Mouse (Mus musculus) cerebellum, adult 11-12 months (tissue): ENCODE results near the gene Pgpep1.

ENCODE experiments used
- DNase-seq: peaks from one replicate; pipeline ENCODE4 v3.0.0; 2022

Gene Pgpep1

DNA sequence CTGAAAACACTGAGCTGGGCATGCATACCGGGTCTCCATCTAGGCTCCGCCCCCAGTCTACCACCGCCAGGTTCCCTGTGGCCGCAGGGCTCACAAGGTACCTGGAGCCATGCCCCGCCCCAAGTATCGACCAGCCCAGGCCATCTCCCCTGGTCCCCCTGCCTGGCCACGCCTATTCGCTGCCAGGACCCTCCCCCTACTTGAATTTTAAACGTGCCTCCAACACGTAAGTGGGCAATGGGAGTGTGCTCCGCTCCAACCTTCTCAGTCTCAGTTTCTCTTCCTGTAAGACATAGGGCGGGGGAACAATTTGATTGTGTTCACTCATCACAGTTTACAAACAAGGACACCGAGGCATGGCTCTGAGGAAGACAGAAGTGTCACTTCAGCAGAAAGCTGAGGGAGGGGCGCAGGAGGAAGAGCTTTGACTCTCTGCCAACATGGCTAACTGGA lies at the start of gene Pgpep1:
Gene Pgpep1 (minus strand): TSS at position 116 of the 453 bp plus-strand sequence.
- peak; percentile 49 for DNase-seq

DNA sequence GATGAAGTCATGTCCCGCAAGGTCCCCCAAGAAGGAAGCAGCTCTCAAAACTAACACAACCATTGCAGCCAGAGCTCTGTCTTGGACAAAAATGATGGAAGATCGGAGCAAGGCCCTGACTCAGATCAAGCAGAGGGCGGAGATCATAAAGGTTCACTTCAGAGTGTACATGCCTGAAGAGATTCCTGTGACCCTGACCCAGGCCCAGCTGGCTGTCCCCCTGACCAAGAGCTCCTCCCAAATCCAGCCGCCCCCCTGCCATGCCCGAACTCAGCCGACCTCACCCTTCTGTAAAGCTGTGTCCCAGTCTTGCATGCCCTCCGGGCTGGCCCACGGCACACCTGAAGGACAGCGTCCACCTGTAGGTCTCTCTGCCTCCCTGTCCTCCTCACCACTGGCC lies 49.6 kb upstream of the Pgpep1 start:
- DNase-seq = no peak

DNA sequence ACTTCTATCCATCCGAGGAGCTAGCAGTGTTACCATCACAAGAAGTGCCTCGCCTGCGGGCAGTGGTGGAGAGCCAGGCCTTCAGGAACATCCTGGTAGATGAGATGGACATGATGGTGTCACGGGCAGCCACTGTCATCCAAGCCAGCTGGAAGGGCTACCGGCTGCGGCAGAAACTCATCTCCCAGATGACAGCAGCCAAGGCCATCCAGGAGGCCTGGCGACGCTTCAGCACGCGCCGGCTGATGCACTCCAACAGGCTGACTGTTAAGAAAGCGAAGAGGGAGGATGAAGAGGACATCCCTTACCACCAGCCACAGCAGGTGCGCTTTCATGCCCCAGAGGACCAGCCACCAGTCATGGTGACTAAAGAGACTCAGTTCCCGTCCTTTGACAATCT lies 48.1 kb upstream of the Pgpep1 start:
- DNase-seq = no peak

DNA sequence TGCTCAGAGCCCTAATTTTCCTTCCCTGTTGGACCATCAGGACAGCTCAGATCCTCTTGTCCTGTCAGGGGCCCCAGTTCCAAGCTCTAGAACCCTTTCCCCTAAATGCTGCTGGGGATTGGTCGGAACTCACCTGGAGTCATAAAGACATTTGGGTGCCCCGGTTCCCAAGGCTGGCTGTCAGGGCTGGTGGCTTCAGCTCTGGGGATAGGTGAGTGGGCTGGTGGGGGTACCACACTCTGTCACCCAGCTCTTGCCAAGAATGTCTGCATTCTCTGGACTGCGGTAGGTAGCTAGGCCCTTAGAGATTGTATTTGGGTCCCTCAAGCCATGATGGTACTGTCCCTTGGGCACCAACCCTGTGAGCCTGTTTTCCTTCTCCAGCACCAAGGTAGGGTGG lies 43.1 kb upstream of the Pgpep1 start, which contains the start of gene Iqcn:
Gene Iqcn (plus strand): TSS at position 171 of the 400 bp plus-strand sequence.
- no peak for DNase-seq

DNA sequence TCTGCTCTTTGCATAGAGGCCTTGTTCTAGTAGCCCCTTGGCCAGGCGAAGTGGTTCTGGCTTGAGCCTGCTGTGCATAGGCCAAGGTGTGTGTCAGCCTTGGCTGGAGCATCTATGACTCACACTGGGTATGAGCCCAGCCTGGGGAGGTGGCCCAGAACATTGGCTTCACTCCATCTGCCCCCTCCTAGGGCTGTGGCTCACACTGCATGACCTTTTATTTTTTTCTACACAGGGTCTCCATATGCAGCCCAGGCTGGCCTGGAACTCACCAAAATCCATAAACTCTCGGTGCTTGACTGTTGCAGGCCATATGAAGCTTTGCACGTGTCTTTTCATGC lies 42.6 kb upstream of the Pgpep1 start:
- DNase-seq = peak; percentile 91

DNA sequence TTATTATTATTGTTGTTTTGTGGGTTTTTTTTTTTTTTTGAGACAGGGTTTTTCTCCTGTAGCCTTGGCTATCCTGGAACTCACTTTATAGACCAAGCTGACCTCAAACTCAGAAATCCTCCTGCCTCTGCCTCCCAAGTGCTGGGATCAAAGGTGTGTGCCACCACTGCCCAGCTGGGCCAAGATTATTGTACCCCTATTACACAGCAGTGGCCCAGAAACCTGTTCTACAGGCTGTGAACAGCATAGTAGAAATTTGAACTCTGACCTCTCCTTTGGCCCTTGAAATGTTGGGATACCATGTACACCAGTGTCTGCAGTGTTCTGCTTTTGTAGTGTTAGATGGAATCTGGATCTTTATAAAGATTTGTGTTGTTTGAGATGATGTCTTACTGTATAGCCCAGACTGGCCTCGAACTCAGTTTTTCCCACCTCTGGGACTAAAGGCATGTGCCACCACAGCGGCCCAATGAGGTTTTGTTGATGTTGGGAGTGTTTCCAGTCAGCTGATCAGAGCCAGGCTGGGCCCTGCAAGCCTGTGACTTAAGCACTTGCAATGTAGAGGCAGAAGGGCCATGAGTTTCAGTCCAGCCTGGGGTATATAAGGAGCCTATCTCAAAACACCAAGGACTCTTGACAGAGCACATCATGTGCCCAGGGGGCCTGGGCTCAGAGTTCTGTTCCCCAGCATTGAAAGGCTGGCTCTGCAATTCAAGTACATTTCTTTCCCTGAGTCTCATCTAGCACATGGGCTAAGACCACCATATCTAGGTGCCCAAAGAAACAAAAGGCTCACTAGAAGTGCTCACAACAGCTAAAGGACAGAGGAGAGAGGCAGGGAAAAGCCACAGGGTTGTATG lies 42.0 kb upstream of the Pgpep1 start:
- DNase-seq = no peak

DNA sequence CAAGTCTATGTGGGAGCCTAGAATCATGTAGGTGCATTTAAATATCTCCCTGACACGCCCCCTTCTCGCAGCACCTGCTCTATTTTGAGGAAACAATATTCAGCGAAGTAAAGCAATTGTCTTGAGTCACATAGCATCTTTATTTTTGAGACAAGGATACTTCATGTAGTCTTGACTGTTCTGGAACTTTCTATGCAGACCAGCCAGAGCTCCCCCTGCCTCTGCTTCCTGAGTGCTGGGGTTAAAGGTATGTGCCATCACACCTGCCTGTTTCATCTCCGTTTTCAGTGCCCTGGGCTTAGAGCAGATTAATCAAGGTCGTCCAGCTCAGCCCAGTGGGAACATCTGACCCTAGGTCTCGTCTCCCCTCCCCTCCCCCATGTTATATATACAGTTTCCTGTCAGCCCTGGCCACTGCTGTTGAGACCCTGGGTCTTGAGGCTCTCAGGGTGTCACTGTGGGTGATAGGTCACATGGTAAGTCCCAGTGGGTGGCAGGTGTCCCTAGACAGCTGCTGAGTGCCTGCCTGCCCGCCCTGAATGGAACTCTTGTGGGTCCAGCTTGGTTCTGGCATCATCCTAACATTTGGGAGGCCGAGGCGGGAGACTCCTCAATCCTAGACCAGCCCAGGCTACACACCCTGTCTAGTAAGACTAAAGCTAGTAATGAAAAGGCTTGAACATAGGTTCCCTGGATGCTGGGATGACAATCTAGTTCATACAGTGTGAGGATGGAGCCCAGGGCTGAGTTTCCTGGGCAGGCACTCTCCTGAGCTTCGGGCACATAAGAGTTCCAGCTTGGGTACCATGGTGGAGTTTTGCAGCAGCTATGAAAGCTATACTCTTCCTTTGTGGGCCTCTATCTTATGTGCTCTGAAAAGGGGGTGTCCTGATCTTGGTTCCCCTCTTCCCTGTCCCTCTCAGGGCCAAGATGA lies 41.1 kb upstream of the Pgpep1 start:
- peak; percentile 66 for DNase-seq

DNA sequence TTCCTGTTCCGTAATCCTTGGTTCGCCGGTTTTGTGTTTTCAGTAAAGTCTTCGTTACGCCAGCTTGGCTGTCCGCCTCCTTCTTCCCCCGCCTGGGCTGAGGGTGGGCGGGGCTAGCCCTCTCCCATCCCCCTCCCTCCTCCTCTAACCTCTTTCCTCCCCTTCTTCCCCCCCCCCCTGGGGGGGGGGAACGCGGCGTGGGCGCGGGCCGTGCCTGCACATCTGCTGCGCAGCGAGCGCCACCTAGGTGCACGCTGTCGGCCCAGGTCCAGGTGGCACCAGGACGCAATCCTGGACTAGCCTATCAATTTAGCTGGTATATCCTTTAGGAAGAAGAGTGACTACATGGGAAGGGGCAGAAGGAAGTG lies 40.4 kb upstream of the Pgpep1 start:
- peak; percentile 89 for DNase-seq

DNA sequence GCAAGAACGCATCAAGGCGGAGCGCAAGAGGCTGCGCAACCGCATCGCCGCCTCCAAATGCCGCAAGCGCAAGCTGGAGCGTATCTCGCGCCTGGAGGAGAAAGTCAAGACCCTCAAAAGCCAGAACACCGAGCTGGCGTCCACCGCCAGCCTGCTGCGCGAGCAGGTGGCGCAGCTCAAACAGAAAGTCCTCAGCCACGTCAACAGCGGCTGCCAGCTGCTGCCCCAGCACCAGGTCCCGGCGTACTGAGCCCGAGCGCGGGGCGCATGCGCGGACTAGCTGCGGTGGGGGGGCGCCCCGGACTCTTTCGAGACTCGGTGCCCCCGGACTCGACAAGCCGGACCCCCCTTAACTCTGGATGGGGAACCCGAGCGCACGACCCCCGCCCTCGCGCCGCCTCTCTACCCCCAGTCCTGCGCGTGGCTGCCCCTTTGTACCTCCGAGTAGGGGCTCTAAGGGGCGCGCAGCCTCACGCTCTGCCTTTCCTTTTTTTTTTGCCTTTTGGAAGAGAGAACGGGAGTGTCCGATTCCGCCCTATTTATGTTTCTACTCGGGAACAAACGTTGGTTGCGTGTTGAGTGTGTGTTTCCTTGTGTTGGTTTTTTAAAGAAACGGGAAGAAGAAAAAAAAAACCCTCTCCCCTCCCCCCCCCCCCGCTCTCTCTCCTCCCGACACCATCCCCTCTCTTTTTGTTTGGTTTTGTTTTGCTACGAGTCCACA lies 39.8 kb upstream of the Pgpep1 start:
- DNase-seq = peak; percentile 92

DNA sequence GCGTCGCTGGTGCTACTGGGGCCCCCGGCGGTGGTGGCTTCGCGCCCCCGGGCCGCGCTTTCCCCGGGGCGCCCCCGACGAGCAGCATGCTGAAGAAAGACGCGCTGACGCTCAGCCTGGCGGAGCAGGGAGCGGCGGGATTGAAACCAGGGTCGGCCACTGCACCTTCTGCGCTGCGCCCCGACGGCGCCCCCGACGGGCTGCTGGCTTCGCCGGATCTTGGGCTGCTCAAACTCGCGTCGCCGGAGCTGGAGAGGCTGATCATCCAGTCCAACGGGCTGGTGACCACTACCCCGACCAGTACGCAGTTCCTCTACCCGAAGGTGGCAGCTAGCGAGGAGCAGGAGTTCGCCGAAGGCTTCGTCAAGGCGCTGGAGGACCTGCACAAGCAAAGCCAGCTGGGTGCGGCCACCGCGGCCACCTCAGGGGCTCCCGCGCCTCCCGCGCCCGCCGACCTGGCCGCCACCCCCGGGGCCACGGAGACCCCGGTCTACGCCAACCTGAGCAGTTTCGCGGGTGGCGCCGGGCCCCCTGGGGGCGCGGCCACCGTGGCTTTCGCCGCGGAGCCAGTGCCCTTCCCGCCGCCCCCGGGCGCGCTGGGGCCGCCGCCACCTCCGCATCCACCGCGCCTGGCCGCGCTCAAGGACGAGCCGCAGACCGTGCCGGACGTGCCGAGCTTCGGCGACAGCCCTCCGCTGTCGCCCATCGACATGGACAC lies 39.1 kb upstream of the Pgpep1 start:
- peak; percentile 81 for DNase-seq

DNA sequence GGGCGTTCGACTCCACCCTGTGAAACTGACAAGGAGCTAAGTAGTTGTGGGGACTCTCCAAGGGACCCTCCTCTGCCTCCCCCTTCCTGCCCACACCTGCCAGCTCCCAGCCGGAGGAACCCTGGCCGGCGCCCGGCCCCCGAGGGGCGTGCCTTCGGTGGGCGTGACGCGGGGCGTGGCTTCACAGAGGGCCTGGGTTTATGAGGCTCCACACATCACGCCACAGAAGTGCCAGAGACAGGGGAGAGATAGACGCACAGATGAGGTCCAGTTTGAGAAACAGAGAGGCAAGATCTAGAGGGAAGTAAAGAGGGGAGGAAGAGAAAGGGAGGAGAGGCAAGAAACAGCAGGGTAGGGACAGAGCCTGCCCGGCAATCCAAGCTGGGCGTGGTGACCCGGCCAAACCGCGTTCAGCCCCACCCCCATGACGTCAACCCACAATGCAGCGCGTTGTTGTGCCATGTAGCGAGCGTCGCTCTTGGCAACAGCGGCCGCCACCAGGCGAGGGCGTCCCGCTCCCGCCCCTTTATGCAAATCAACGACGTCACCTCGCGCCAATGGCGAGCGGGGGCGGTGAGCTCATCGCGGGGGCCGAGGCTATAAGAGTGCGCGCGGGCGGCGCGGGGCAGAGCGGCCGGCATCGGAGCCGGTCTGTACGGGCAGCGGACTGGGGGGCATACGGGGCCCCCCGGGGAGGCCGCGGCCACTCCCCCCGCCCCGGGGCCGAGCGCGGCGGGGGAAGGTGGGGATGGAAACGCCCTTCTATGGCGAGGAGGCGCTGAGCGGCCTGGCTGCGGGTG lies 38.3 kb upstream of the Pgpep1 start, which contains the start of gene Jund:
Gene Jund (plus strand): TSS at position 640 of the 800 bp plus-strand sequence.
- DNase-seq = peak; percentile 99

DNA sequence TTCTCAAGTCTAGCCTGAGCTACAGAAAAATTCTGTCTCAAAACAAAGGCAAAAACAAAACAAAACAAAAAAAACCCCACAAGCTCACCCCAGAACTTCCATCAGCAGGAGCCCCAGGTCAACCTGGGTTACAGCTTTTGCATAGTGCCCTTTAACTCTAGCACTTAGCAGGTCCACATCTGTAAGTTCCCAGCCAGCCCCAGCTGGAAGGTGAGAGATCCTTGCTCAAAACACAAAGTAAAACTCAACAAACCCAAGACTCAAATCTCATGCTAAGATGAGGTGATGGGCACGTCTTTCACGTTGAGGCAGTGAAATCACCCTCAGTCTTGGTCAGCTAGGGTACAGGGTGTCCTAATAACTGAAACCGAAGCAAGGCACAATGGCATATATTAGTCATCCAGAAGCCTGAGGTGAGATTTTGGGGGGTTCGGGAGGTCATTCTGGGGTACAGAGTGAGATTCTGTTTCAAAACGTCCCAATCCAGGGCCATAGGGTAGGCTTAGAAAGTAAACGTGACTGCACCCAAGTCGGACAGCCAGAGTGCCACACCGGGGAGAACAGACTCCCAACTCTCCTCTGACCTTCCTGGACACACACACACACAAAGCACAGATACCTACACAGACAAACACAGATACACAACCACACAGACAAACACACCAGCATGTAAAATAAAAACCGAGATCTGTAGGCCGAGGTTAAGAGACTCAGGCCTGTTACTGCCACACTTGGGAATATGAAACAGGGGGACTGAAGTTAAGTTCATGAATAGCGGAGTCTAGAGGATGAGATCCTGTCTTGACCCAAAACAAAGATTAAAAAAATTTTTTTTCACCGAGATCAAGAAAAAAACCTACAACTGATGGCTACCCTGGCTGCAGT lies 37.4 kb upstream of the Pgpep1 start:
- no peak for DNase-seq

DNA sequence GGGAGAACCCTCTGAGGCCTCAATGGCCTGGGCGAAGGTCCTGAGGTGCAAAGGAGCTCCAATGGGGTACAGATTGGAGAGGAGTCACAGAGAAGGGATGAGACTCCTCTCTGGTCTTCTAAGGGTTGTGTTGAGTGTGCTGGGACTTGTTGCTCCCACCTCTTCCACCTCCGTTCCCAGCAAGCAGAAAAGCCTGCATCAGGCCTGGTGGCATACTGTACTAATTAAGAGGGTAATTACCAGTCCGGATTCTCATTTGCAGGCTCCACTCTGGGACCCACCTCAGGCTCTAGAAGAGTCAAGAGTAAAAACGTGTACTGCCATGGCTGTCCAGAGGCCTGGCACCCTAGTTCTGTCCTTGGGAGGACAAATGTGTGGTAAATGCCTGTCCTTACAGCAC lies 36.8 kb upstream of the Pgpep1 start:
- DNase-seq = peak; percentile 50

DNA sequence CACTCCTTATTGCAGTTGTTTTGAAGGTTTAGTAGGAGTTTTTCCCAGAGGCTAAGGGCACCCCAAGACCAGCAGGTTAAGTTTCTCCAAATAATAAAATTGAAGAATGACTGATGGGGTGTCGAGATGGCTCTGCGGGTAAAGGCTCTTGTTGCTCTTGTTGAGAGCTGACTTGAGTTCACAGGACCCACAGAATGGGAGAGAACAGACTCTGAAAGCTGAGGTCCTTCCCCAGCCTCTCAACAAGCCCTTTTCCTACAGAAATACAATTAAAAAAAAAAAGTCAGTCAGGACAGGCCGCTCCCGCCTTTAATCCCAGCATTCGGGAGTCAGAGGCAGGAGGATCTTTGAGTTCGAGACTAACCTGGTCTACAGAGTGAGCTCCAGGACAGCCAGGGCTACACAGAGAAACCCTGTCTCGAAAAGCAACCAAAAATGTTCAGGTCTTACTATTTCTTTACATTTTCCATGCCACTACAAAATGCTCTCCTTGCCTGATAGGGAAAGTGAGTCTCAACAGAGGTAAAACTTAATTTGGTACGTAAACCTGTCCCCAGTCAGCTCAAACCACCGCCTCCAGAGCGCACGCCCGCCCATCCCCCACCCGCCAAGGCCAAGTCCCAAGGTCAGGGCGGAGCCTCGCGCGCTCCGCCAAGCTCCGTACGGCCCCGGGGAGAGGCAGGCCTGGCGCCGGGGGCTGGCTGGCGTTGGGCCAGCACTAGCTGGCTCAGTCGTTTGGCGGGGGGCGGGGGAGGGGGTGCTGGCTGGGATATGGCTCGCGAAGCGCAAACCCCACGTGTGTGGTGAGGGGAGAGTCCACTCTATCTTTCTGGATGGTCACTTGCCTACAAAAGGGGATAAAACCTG lies 36.1 kb upstream of the Pgpep1 start:
- no peak for DNase-seq

DNA sequence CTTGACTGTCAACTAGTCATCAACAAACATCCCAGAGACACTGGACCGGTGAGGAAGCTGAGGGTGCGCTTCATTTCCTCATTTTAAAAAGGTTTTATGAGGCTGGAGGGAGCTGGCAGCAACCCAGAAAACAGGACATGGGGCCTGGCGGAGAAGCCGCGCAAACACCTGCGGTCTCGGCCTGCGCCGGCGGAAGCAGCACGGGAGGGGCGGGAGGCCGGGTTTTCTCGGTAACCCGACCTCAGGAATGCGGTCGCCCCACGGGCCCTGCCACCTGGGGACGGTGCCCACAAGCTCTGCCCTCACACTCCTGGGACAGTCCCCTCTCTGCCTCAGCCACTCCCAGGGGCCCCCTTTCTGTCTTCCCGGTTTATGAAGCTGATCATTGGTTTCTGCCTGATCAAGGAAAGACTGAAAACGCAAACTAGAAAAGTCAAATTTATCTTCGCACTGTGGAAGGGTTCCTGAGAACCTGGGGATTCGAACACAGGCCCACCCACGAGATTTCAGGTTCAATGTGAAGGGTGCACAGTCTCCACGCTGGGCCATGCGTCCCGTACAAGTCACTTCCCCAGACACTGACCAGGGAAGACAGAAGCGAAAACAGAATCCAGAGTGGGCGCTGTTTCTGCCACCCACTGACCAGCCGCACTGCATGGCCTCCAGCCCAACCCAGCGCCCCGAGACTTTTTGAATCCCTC lies 35.3 kb upstream of the Pgpep1 start:
- no peak for DNase-seq

DNA sequence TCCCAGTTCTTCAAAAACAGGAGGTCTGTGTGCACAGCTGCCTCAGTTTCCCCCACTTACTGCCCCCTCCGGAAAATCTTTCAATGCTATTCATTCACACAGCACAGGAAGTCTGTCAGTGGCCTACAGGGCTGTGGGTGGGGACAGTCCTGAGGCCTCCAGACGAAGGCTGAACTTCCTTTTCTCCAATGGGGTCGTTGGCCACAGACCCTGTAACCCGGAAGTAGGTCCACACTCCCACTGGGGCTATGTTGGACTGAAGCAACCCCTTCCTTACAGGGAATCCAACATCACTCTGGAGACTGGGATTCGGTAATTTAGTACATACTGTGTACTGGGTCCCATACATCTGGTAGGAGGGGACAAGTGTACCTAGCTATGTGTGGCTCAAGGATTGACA lies 33.4 kb upstream of the Pgpep1 start:
- no peak for DNase-seq

DNA sequence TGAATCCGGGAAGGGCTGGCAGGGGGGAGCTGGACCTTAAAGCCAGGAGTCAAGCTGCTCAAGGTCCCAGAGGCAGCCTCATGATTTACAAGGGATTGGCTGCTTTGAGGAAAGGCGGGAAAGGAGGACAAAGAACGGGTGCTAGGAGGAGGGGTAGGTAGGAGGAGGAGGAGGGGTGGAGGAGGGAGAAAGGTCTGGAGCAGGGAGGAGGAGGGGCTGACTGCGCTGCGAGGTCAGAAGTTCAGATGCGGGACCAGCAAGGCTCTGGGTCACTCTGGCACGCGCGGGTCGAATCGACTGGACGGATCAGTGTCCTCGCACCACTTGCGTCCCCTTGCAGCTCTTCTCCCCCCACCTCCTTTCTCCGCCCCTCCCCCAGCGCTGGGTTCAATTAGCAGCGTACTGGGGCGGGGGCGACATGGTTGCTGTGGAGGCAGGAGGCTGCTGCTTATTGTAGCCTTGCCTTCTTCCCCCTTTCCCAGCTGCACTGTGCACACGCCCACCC lies 31.6 kb upstream of the Pgpep1 start:
- peak; percentile 38 for DNase-seq

DNA sequence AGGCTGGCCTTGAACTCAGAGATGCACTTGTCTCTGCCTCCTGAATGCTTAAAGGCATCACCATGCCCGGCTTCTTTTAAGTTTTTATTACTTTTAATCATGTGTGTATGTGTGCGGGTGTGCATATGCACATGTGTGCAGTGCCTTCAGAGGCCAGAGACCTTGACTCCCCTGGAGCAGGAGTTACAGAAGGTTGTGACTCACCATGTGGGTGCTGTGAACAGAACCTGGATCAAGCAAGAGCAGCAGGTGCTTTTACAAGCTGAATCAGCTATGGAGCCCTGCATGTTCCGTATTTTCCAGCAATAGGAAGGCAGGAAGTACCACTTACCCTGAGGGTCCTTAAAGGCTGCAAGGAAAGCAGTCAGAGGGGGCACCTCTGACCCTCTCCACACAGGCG lies 31.0 kb upstream of the Pgpep1 start:
- no peak for DNase-seq
